Mouse (Mus musculus) colon, adult 2 months (tissue): ENCODE measurements around the gene Guca2b. TPM values are rescaled to one million over a fixed set of nuclear protein-coding genes. Genes with fewer than 3 reads are reported as not detected.

ENCODE experiments used
- polyA plus RNA-seq: library from polyadenylated mRNA; depleted of rRNA; stranded (reverse); fragments of >200 nt; gene quantifications from 2 replicates; pipeline ENCODE4 v1.2.3, GENCODE M21; 2012; rRNA removed

Gene Guca2b
- polyA plus RNA-seq: 43.3 and 57.6 TPM in 2 replicates

GRCm38 (mm10) chr4:119658731-119659130 is at the start of gene Guca2b:
TSS of gene Guca2b (minus strand) at chr4:119658954.

GRCm38 (mm10) chr4:119637176-119637845 is 21.4 kb downstream of the Guca2b start, which contains the start of gene Guca2a:
TSS of gene Guca2a (plus strand) at chr4:119637704.

Other genes with a start within 250 kb of the Guca2b start
- gene Ccdc30, start 243.4 kb downstream of the Guca2b start, polyA plus RNA-seq: 0.19 and 0.21 TPM in 2 replicates
- gene Ppcs, start 236.5 kb downstream of the Guca2b start, polyA plus RNA-seq: 24.4 and 28.1 TPM in 2 replicates
- gene Zmynd12, start 236.1 kb downstream of the Guca2b start, polyA plus RNA-seq: 0.84 and 2.2 TPM in 2 replicates
- 0.82 and 0.93 TPM in 2 replicates for gene Rimkla, start 166.3 kb downstream of the Guca2b start, polyA plus RNA-seq
- gene Foxj3, start 122.0 kb downstream of the Guca2b start, polyA plus RNA-seq: 9.2 and 12.6 TPM in 2 replicates
- 7.7 and 8.9 TPM in 2 replicates for gene Frg2f1, start 119.4 kb downstream of the Guca2b start, polyA plus RNA-seq
- gene Guca2a, start 21.2 kb downstream of the Guca2b start, polyA plus RNA-seq: 4,090 and 6,344 TPM in 2 replicates
- 6.4 and 6.5 TPM in 2 replicates for gene Hivep3, start 74.8 kb upstream of the Guca2b start, polyA plus RNA-seq